Mouse (Mus musculus): ENCODE data around the gene Etnk2. TPM values are rescaled to one million over a fixed set of nuclear protein-coding genes. Genes with fewer than 3 reads are reported as not detected.

Gene Etnk2
- total RNA-seq, 2 experiments from 2014 or later = 1.8 to 2.7 TPM

GRCm38 (mm10) chr1:133350210-133350609 lies 13.2 kb upstream of the Etnk2 start, which contains the start of gene Ren1:
TSS of gene Ren1 (plus strand) at chr1:133350510.
- DNase-seq (ENCODE audit: extremely low spot score in 1 of 2, low spot score in 1 of 2) = no peak

DNA sequence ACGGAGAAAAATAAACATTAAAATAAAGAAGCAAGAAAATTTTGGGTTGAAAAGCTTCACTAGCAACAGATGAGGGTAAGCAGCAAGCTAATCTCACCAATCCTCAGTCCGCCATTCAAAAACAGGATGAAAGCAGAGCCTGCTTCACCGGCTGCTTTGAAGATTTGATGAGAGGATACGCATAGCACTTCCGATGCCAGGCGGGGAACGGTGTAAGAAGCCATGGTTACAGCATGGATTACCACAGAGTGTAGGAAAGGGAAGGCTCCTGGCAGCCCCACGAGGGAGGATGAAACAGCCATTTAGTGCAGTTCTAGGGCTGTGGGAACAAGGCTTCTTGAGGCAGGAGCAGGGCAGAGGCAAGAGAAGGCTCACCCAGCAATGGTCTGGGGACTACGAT lies 11.6 kb upstream of the Etnk2 start:
- no peak for DNase-seq (ENCODE audit: extremely low spot score in 1 of 2, low spot score in 1 of 2)

DNA sequence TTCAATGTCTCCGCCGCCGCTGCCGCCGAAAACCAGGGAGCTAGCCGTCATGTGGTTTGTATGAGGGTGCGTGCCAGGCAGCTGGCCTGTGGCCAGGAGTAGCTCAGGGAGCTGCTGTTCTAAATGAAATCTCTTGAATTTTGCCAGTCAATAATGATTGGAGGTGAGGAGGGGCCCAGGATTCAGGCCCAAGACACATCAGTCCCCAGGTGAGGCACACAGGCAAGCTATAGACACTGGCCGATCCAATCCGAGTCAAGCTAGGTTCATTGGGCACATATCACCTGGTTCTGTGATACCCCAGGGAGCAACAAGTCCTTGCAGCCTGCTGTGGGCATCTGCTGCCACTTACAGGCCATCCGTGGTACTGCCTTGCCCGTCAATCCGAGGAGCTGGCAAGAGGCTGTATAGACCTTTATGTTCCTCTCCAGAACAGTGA lies 10.0 kb upstream of the Etnk2 start:
- peak; percentile 78 to 93 for DNase-seq (ENCODE audit: extremely low spot score in 1 of 2, low spot score in 1 of 2)

DNA sequence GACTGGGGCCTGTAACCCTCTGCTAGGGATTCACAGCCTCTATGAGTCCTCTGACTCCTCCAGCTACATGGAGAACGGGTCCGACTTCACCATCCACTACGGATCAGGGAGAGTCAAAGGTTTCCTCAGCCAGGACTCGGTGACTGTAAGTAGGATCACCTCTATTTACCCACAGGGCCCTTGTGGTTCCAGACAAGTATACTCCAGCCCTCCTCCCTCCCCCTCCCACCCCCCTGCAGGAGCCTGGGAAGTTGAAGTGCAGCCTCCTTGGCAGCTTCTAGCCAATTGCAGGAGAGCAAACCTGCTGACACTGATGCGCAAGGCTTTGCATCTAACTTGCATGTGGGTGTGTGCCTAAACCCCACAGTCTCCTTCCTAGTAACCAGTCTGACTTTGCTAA lies 7.9 kb upstream of the Etnk2 start:
- no peak for DNase-seq (ENCODE audit: extremely low spot score in 1 of 2, low spot score in 1 of 2)

DNA sequence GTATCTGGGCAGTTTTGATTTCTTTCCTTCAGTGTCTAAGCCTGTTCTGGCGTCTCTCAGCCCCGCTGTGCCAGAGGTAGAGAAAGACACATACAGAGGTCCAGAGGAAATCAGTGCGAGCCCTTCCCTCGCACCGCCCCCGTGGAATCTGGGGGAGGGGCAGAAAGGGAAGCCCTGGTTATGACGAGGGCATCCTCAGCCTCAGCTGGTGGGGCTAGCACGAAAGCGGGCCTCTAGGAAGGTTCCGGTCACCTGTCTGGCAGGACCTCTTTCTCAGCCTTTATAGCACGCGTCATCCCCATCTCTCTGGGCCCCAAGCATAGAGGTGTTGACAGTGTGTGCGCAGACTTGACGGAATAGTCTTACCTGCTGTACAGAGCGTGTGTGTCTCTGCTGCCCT lies 7.5 kb upstream of the Etnk2 start:
- DNase-seq (ENCODE audit: extremely low spot score in 1 of 2, low spot score in 1 of 2) = no peak

DNA sequence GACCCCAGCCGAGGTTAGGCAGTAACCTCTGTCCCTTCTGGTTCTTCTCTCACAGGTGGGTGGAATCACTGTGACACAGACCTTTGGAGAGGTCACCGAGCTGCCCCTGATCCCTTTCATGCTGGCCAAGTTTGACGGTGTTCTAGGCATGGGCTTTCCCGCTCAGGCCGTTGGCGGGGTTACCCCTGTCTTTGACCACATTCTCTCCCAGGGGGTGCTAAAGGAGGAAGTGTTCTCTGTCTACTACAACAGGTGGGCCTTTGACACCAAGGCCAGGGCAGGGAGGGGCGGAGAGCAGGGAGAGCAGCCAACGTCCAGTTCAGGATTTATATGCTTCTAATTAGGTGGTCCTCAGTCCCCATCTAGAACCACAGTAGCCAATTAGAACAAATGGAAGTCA lies 7.0 kb upstream of the Etnk2 start:
- no peak for DNase-seq (ENCODE audit: extremely low spot score in 1 of 2, low spot score in 1 of 2)

DNA sequence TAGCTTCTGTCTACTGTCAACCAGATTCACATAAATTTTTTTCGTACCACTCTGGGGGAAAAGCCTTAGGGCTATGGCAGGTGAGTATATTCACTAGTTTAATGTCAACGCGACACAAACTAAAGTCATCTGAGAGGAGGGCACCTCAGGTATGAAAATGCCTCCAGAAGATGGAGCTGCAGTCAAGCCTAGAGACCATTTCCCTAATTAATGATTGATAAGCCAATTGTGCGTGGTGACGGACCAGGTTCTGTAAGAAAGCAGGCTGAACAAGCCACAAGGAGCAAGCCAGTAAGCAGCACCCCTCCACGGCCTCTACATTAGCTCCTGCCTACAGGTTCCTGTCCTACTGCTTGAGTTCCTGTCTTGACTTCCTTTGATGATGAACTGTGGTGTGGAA lies 2.4 kb upstream of the Etnk2 start:
- DNase-seq (ENCODE audit: extremely low spot score in 1 of 2, low spot score in 1 of 2) = no peak

GRCm38 (mm10) chr1:133362103-133362502 lies 1.3 kb upstream of the Etnk2 start:
- DNase-seq (ENCODE audit: extremely low spot score in 1 of 2, low spot score in 1 of 2) = no peak

GRCm38 (mm10) chr1:133364022-133364630 lies 754 bp downstream of the Etnk2 start:
- no peak for DNase-seq (ENCODE audit: extremely low spot score in 1 of 2, low spot score in 1 of 2)

GRCm38 (mm10) chr1:133364890-133365289 lies 1.5 kb downstream of the Etnk2 start:
- no peak for DNase-seq (ENCODE audit: extremely low spot score in 1 of 2, low spot score in 1 of 2)

DNA sequence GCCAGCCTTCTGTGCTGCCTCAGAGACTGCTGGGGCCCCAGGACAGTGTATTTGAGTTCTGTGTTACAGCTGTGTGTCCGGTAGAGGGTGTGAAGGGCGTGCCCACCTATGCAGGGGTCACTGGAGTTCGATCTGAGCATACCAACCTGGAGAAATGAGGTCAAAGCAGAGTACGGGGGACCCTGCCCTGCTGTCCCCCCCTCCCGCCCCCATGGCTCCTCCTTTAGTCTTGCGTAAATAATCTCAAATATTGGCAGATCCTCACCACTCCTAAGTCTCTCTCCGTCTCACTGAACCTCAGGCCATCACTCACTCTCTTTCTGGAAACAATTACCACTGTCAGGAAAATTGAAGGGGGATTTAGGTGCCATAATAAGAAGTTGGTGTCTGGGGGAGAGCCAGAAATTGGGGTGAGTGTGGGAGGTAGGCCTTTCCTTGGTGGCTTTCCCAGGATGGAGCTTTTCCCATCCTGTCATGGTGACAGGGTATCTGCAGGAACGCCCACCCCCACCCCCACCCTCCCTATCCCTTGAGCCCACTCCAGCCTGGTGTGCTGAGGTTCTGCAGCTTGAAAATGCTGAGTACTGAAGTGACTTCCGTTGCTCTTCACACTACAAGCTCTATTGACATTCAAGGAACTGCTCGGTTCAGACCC lies 3.7 kb downstream of the Etnk2 start:
- no peak for DNase-seq (ENCODE audit: extremely low spot score in 1 of 2, low spot score in 1 of 2)

- no peak for DNase-seq (ENCODE audit: extremely low spot score in 1 of 2, low spot score in 1 of 2)
Measured at GRCm38 (mm10) chr1:133367606-133368488, 4.5 kb downstream of the Etnk2 start.

GRCm38 (mm10) chr1:133368644-133369043 lies 5.3 kb downstream of the Etnk2 start:
- no peak for DNase-seq (ENCODE audit: extremely low spot score in 1 of 2, low spot score in 1 of 2)

GRCm38 (mm10) chr1:133370352-133370751 lies 7.0 kb downstream of the Etnk2 start:
- DNase-seq (ENCODE audit: extremely low spot score in 1 of 2, low spot score in 1 of 2) = no peak

DNA sequence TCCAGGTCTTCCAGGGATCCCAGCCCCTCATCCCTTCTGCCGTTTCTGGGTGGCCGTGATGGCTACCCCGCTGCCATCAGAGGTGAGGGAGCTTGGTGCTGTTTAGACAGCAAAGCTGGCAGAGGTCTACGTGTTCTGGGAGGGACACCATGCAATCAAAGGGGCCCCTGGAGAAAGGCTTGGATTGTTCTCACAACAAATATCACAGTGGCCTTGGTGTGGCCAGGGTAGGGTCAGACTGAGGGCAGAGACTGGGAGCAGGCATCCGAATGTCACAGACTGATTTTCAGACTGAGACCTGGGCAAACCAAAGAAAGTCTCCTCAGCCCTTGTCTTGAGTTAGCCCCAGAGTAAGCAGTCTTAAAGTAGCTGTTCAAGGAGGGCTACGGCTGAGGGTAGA lies 8.1 kb downstream of the Etnk2 start:
- DNase-seq (ENCODE audit: extremely low spot score in 1 of 2, low spot score in 1 of 2) = no peak

GRCm38 (mm10) chr1:133372113-133372512 lies 8.7 kb downstream of the Etnk2 start:
- no peak for DNase-seq (ENCODE audit: extremely low spot score in 1 of 2, low spot score in 1 of 2)

DNA sequence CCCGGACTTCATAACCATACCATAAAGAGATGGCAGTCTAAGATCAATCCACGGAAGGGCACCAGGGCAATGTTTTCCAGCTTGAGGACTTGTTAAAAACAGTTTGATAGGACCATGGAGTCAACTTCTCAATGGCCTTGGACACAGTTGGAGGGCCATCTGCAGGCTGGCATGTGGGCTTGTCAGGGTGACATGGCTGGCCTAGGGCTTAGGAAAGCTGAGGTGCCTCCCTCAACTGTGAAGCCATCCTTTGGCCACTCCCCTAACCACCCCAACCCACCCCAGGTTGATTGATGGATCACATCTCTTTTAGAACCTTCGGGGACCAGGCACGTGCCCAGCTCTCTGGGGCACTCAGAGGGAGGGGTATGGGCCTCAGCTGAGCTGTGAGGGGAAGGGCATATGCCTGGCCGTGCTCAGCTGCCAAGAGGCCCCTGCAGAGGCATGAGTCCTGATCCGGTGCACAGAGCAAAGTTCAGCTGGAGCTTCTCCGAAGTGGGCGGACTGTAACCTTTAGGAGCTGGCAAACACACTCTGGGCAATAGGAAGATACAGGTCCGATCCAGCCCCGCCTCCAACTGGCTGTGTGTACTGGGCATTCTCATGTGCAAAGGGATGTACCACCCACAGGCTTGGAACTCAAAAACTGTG lies 12.4 kb downstream of the Etnk2 start:
- no peak for DNase-seq (ENCODE audit: extremely low spot score in 1 of 2, low spot score in 1 of 2)

- DNase-seq (ENCODE audit: extremely low spot score in 1 of 2, low spot score in 1 of 2) = no peak
Measured at GRCm38 (mm10) chr1:133377547-133377946, 14.2 kb downstream of the Etnk2 start.

- DNase-seq (ENCODE audit: extremely low spot score in 1 of 2, low spot score in 1 of 2) = no peak
Measured at GRCm38 (mm10) chr1:133379254-133379985, 16.0 kb downstream of the Etnk2 start.

- no peak for DNase-seq (ENCODE audit: extremely low spot score in 1 of 2, low spot score in 1 of 2)
Measured at GRCm38 (mm10) chr1:133379986-133380320, 16.6 kb downstream of the Etnk2 start.

Data from layer of hippocampus, postnatal 25 days (tissue).